Mouse (Mus musculus) liver, postnatal 0 days (tissue): ENCODE data around the gene Mars.

Experiments used
- CTCF ChIP-seq: sonication (generic); IDR thresholded peaks from 2 replicates; pipeline ENCODE4 v1.5.1; 2016; ENCODE audit warnings: antibody characterized with exemption, low read depth
- EP300 ChIP-seq: IDR thresholded peaks from 2 replicates; pipeline ENCODE4 v1.6.1; 2016; ENCODE audit warnings: antibody characterized with exemption, low read depth, mild to moderate bottlenecking

DNA sequence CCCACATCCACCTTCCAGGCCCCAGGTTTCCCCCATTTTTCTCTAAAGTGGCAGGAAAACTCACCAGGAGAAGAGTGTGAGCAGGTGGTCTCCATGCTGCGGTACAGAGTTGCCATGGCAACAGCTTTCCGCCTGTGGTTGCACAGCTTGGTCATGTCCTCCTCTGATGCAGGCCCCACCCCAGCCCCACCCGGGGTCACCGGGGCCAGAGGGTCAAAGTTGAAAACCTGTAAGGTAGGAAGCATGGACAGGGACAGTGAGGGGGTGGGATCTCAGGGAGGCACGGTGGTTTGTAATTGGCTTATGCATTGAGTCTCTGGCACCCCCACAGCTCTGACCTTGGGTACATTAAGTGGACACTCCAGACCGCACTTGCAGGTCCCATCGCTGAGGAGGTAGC is 24.9 kb downstream of the Mars start:
- TF ChIP-seq CTCF (no peak), EP300 (no peak)
